Mouse (Mus musculus): ENCODE results near the gene Xlr5a. TPM values are rescaled to one million over a fixed set of nuclear protein-coding genes. Genes with fewer than 3 reads are reported as not detected.
"Not testable (repeated sequence)": the region's sequence is repeated elsewhere in the genome, so short reads cannot be mapped to it uniquely, and the experiment has no call there.

Xlr5a gene
- total RNA-seq, 2 experiments from 2014 or later = not detected

DNA sequence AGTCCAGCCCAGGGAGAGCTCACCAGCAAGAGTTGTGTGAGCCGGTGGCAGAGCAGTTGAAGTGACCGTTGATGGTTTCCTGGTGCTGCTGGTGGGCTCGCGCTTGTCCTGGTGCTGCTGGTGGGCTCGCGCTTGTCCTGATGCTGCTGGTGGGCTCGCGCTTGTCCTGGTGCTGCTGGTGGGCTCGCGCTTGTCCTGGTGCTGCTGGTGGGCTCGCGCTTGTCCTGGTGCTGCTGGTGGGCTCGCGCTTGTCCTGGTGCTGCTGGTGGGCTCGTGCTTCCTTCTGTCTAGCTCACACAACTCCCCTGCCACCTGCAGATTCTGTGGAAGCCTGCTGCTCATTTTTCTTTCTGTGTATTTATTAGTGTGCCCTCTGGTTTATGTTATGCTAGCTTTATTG, 115.9 kb downstream of the Xlr5a start, which contains the start of gene Spin2d:
TSS of gene Spin2d (minus strand) at position 101 of the 400 bp plus-strand sequence.
- DNase-seq (ENCODE audit: low spot score in 2 of 2); intact Hi-C loops (cut with DNase I): not testable (repeated sequence)

DNA sequence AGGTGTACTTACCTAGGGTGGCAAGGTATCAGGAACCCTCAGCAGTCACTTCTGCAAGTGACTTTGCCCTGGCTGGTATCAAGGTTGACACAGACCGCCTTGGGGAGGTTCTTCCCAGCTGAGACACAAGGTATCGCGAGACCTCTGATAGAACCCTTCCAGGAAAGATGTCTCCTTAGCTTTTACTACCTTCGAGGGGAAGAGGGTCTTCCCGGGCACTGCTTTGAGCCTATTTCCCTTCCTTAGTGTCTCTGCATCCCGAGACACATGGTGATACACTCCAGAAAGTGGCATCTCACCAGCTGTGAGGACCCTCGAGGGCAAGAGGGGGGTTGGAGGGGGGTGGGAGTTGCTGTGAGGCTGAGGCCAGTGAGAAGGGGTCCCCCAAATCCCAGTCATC, 143.4 kb downstream of the Xlr5a start, which contains the start of gene DXBay18:
TSS of gene DXBay18 (minus strand) at position 101 of the 400 bp plus-strand sequence.
- intact Hi-C loops (cut with DNase I); DNase-seq (ENCODE audit: low spot score in 2 of 2): not testable (repeated sequence)

DNA sequence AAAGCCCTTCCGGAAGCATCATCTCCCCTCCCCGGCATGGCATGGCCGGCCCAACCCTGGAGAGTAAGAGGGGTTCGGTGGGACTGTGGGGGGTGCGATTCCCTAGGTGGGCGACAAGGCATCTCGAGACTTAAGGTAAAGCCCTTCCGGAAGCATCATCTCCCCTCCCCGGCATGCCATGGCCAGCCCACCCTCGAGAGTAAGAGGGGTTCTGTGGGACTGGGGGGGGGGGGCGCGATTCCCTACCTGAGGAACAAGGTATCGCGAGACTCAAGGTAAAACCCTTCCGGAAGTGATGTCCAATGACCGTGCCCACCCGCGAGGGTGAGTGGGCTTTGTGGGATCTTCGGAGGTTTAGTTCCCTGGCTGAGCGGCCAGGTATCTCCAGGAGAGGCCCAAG, 144.3 kb downstream of the Xlr5a start, which contains the start of gene Xlr5b:
TSS of gene Xlr5b (plus strand) at position 301 of the 400 bp plus-strand sequence.
- intact Hi-C loops (cut with DNase I); DNase-seq (ENCODE audit: low spot score in 2 of 2): not testable (repeated sequence)

DNA sequence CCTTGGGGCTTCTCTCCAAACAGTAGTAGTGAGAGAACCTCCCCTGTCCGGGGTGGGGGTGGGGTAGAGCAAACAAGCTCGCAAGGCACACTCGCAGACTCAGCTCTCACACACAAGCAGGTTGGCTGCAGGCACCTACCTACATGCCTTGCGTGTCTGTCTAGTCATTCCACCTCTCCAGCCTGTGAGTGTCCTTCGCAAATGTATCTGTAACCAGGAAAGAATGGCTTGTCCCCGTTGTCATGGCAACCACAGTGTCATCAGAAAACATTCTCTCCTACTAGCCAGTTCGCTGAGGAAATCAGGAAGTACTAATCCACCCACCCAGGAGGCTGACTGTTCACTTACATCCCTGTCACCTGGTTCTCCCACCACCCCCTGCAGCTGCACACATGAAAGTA, 149.6 kb downstream of the Xlr5a start:
- DNase-seq (ENCODE audit: low spot score in 2 of 2); intact Hi-C loops (cut with DNase I): not testable (repeated sequence)

DNA sequence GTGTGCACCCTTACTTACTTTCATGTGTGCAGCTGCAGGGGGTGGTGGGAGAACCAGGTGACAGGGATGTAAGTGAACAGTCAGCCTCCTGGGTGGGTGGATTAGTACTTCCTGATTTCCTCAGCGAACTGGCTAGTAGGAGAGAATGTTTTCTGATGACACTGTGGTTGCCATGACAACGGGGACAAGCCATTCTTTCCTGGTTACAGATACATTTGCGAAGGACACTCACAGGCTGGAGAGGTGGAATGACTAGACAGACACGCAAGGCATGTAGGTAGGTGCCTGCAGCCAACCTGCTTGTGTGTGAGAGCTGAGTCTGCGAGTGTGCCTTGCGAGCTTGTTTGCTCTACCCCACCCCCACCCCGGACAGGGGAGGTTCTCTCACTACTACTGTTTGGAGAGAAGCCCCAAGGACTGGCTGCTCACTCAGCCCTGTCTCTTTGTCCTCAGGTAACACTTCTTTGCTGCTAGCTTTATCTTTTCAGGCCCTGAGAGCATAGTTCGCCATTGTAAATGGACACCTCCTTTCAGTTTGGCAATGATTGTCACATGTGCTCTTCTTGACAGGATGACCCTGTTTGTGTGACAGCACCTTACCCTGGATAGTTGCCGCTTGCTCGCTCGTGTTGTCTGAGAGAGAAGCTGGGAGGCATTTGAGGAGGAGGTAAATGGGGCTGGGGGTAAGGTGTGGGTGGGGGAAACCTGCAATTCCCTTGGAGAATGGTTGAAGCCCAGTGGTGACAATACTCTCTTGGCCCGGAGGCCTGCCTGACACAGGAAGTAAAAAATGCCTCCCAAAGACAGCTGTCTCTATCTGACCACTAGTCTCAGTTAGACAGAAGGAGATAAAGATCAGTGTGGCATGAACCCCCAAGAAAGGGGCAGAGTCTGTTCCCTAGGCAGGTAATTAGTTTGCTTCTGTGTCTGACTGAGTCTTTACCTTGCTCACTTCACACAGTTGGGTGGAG, 169.6 kb downstream of the Xlr5a start:
- intact Hi-C loops (cut with DNase I); DNase-seq (ENCODE audit: low spot score in 2 of 2): not testable (repeated sequence)

DNA sequence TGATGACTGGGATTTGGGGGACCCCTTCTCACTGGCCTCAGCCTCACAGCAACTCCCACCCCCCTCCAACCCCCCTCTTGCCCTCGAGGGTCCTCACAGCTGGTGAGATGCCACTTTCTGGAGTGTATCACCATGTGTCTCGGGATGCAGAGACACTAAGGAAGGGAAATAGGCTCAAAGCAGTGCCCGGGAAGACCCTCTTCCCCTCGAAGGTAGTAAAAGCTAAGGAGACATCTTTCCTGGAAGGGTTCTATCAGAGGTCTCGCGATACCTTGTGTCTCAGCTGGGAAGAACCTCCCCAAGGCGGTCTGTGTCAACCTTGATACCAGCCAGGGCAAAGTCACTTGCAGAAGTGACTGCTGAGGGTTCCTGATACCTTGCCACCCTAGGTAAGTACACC, 176.0 kb downstream of the Xlr5a start, which contains the start of gene Gm14685:
TSS of gene Gm14685 (plus strand) at position 301 of the 400 bp plus-strand sequence.
- intact Hi-C loops (cut with DNase I) = not testable (repeated sequence)

DNA sequence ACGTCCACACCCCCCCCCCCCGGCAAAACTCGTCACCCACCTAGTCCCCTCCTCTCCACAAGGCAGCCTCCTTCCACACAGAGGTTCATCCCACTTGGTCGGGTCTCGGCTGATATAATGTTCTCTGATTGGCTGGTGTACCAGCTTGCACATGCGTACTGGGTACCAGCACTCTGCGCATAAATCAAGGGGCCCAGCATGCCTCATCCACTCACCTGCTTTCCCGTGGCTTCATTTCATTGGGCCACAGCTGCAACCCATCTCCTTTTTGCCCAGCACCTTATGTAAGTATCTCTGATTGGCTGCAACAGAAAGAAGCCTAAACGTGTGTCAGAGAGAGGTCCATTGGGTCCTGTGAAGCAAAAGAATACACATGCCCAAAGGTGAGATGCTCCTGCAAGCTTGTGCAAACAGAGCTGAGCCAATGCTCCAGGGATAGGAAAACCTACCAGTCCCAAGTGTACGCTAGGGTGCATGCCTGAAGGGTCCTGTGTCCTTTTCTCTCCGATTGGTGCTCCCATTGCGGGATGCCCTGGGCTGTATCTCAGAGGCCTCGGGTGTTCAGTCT, 195.8 kb downstream of the Xlr5a start, which contains the start of gene Xlr3a:
TSS of gene Xlr3a (minus strand) at position 155 of the 568 bp plus-strand sequence.
- DNase-seq (ENCODE audit: low spot score in 2 of 2) = peak in 1 of 2 experiments; percentile 22
- intact Hi-C loops (cut with DNase I) = not testable (repeated sequence)

More for the DNA sequence above, 176.0 kb downstream of the Xlr5a start, which contains the start of gene Gm14685:
- DNase-seq (ENCODE audit: low spot score in 2 of 2) = not testable (repeated sequence)

DNA sequence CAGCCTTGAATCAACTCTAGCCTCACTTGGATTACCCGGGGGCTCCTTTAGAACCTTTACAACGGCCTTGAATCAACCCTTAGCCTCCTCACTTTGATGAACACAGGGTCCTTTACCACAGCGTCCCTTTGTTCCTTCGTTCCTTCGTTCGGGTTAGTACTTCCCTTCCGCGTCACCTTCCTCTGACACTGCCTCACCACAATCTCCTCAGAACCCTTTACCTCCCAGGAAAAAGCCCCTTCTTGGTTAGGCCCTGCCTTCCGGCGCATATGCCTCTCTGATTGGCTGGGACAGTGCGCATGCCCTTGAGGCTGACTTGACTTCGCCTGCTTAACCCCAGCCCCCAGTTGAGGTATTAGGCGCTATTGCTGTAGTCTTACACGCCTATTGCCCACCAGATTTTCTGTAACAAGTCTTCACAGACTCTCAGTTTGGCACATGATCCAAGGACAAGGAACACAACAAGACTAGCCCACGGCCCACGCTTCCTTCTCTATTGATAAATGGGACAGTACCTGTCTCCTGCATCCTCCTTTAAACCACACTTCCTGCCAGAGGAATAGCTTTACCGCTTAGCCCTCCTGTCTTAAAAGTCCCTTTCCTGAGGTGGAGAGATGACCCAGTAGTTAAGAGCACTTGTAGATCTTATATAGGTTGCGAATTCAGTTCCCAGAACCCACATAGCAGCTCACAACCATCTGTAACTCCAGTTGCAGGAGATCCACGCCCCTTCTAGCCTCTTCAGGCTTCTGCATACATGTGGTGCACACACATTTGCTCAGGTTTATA, 210.3 kb downstream of the Xlr5a start, which contains the start of gene Xlr4a:
TSS of gene Xlr4a (minus strand) at position 212 of the 789 bp plus-strand sequence.
- DNase-seq (ENCODE audit: low spot score in 2 of 2); intact Hi-C loops (cut with DNase I): not testable (repeated sequence)

DNA sequence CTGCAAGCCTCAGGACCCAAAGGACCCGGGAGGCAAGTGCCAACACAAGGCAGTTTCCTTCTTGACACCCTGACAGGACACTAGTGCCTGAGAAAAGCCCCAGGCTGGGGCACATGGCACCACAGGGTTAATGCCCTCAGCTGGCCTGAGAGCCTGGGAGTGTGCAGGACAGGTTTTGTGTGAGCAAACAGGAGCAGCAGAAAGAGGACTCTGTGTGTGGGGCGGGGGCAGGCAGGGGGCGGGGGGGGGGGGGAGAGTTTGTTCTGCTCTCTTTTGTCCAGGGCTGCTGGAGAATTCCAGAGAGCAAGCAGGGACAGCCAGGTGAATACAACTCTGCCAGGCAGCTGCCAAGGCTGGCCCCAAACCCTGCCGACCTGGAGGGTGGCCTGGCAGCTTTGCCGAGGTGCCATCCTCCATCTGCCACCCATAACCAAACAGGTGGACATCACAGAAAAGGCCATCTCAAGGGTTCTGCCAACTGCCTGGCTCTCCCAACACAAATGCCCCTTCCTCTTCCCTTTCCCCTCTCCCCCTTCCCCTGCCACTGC, 225.9 kb downstream of the Xlr5a start:
- intact Hi-C loops (cut with DNase I) = loop anchor here (10.0 kb wide), 1 partner anchor 158 kb away; the partner anchor contains the start of gene F8a
- not testable (repeated sequence) for DNase-seq (ENCODE audit: low spot score in 2 of 2)

DNA sequence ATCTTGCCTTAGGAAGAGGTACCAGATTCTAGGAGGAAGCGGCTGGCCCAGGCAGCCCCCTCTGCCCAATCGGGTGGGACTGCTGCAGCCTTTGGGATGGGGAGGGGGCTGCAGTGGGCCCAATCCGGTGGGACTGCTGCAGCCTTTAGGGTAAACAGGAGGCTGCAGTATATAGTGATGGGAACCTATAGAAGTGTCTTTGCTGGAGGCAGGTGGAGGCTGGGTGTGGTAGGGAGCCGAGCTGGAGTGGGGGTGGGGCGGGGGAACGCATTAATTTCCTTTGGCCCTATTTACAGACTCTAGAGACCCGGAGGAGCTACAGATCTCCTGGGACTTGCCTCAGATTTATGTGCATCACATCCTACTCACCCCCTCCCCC, 228.4 kb downstream of the Xlr5a start, which contains the start of gene Pnma3:
TSS of gene Pnma3 (plus strand) at position 373 of the 379 bp plus-strand sequence.
- no peak for DNase-seq (ENCODE audit: low spot score in 2 of 2)
- intact Hi-C loops (cut with DNase I) = loop anchor here (5.0 to 10.0 kb wide), 2 partner anchors 160 to 423 kb away; partner anchors contain the start of gene F8a

DNA sequence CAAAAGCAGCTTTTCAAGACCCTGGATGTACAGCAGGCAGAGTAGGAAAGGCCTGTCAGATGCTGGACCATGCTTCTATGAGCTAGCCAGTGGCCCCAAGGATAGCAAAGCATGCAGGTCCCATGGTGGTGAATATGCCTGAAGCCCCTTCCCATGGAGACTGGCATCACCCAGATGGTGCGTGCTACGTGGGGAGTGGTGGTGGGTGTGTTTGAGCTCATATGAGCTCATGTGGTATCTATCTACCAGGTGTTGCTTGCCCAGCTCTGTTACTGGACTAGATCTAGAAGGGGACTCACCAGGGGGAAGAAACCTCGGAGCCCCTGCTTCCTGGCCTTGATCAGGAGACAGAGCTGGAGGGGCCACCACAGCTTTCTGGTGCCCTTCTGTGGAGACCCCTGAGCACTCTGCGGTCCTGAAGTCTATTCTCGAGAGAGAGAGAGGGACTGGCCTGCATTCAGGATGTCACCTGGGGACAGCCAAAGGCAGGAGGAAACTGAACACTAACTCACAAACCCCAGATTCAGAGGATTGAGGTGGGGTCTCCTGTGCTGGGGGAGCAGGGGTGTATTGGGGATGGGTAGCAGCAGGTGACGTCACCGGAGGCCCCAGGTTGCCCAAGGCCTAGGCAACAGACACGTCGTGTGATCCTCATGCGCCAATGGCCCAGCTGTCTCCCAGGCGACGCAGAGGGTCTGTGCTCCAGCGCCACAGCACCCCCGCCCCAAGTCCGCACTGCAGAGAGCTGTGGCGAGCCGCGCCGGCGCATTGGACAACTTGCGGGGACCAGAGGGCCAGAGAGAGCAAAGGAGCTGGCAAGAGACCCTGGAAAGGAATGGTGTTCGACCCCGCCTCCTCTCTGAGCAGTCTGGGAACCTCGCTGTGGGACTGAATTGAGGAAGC, 229.0 kb downstream of the Xlr5a start:
- intact Hi-C loops (cut with DNase I) = loop anchor here (5.0 to 10.0 kb wide), 2 partner anchors 161 to 424 kb away; partner anchors contain the start of gene F8a
- DNase-seq (ENCODE audit: low spot score in 2 of 2) = peak; percentile 12 to 24

DNA sequence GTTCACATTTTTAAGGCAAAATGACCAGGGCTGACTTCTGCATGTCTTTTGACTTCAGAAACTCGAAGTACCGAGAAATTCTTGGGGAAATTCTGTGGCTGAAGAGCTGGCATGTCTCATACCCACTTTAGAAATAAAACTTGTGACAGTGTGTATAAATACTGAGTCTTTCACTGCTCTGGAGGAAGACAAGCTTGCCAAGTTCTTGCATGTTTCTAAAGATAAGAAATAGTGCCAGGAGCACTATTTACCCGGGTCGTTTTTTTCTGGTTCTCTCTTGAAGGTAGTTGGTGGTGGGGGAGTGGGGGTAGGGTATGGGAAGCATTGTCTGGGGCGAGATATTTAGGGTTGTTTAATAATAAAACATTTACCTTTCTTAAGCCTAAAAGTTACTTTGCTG, 230.5 kb downstream of the Xlr5a start:
- no peak for DNase-seq (ENCODE audit: low spot score in 2 of 2)
- intact Hi-C loops (cut with DNase I) = loop anchor here (5.0 to 10.0 kb wide), 2 partner anchors 162 to 425 kb away; partner anchors contain the start of gene F8a

DNA sequence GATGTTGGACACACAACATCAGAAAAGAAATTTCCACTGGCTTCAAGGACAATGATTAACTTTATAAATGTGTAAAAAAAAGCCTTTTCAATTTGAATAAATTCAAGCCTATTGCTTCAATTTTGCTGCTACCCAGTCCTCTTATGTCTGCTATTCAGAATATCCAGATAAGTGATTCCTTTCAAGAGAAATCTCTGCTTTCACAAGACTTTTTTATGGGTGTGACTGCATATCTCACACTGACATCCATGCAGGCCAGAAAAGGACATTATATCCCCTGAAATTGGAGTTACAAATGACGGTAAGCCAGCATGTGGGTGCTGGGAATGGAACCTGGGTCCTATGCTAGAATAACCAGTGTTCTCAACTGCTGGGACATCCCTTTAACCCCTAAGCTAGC, 231.2 kb downstream of the Xlr5a start:
- no peak for DNase-seq (ENCODE audit: low spot score in 2 of 2)

More for the DNA sequence above, 231.2 kb downstream of the Xlr5a start:
- intact Hi-C loops (cut with DNase I) = loop anchor here (5.0 to 10.0 kb wide), 2 partner anchors 163 to 426 kb away; partner anchors contain the start of gene F8a

Other genes with a start within 250 kb of the Xlr5a start
- gene Pnma3, start 228.2 kb downstream of the Xlr5a start, total RNA-seq (2021) = 10 to 100 TPM; 12.2 to 14.8 TPM
- gene Xlr4a, start 210.5 kb downstream of the Xlr5a start, total RNA-seq (2021) = 1 to 10 TPM in 1 of 2 experiments, under 1 TPM in 1; 0.96 to 1.6 TPM
- gene Xlr3a, start 195.9 kb downstream of the Xlr5a start, total RNA-seq (2021) = 1 to 10 TPM; 2.0 to 3.0 TPM
- gene Gm14685, start 175.9 kb downstream of the Xlr5a start, total RNA-seq (2021) = 1 to 10 TPM; 1.0 to 2.5 TPM
- not detected for gene Xlr5b, start 144.2 kb downstream of the Xlr5a start, total RNA-seq (2021)
- gene DXBay18, start 143.5 kb downstream of the Xlr5a start, total RNA-seq (2021) = under 1 TPM in 1 of 2 experiments, not detected in 1; 0.62 TPM
- gene Spin2d, start 116.0 kb downstream of the Xlr5a start, total RNA-seq (2021) = not detected
- 1 to 10 TPM; 5.1 to 8.5 TPM for gene Xlr3b, start 100.8 kb downstream of the Xlr5a start, total RNA-seq (2021)
- under 1 TPM; 0.53 to 0.55 TPM for gene Xlr4b, start 78.6 kb downstream of the Xlr5a start, total RNA-seq (2021)
- 10 to 100 TPM; 15.0 to 21.2 TPM for gene F8a, start 64.7 kb downstream of the Xlr5a start, total RNA-seq (2021)
- gene Xlr4c, start 49.8 kb downstream of the Xlr5a start, total RNA-seq (2021) = not detected
- not detected for gene Xlr3c, start 27.6 kb downstream of the Xlr5a start, total RNA-seq (2021)
- not detected for gene Xlr5c, start within 50 bp of the Xlr5a start, total RNA-seq (2021)
- gene Gm45015, start 43.9 kb upstream of the Xlr5a start, total RNA-seq (2021) = not detected
- gene Zfp275, start 49.6 kb upstream of the Xlr5a start, total RNA-seq (2021) = 10 to 100 TPM; 16.6 to 19.0 TPM
- under 1 TPM in 1 of 2 experiments, not detected in 1; 0.23 TPM for gene Gm18336, start 105.8 kb upstream of the Xlr5a start, total RNA-seq (2021)
- 1 to 10 TPM; 1.4 to 2.3 TPM for gene Zfp92, start 118.1 kb upstream of the Xlr5a start, total RNA-seq (2021)
- gene Trex2, start 142.4 kb upstream of the Xlr5a start, total RNA-seq (2021) = not detected
- 1 to 10 TPM; 4.3 to 7.0 TPM for gene Haus7, start 166.1 kb upstream of the Xlr5a start, total RNA-seq (2021)
- gene Bgn, start 190.6 kb upstream of the Xlr5a start, total RNA-seq (2021) = 10 to 100 TPM; 17.4 to 20.3 TPM
- gene Atp2b3, start 210.1 kb upstream of the Xlr5a start, total RNA-seq (2021) = 10 to 100 TPM; 94.7 to 95.0 TPM

Measured in left cerebral cortex, postnatal 25 days (tissue).